Mouse (Mus musculus) urinary bladder, postnatal 25 days (tissue): ENCODE data around the gene Tsnax.

Experiments used
- DNase-seq: peaks from one replicate; pipeline ENCODE4 v3.0.0; 2022; ENCODE audit warnings: low spot score

Gene Tsnax

GRCm38 (mm10) chr8:125012695-125013627 is at the start of gene Tsnax:
Tsnax (plus strand) TSS chr8:125012997.
- DNase-seq: peak; percentile 85

- no peak for DNase-seq
Observed at GRCm38 (mm10) chr8:124963246-124963645, 49.6 kb upstream of the Tsnax start.

GRCm38 (mm10) chr8:124964966-124965365 is 47.8 kb upstream of the Tsnax start:
- DNase-seq: no peak

GRCm38 (mm10) chr8:124970312-124970933 is 42.4 kb upstream of the Tsnax start:
- no peak for DNase-seq

GRCm38 (mm10) chr8:124973221-124973620 is 39.6 kb upstream of the Tsnax start:
- DNase-seq: no peak

- no peak for DNase-seq
Observed at GRCm38 (mm10) chr8:124974254-124974653, 38.5 kb upstream of the Tsnax start.

- no peak for DNase-seq
Observed at GRCm38 (mm10) chr8:124976211-124976610, 36.6 kb upstream of the Tsnax start.

GRCm38 (mm10) chr8:124978026-124978425 is 34.8 kb upstream of the Tsnax start:
- no peak for DNase-seq

- no peak for DNase-seq
Observed at GRCm38 (mm10) chr8:124980036-124980435, 32.8 kb upstream of the Tsnax start.

GRCm38 (mm10) chr8:124980828-124981227 is 32.0 kb upstream of the Tsnax start:
- no peak for DNase-seq

GRCm38 (mm10) chr8:124990923-124991667 is 21.7 kb upstream of the Tsnax start:
- no peak for DNase-seq

- no peak for DNase-seq
Observed at GRCm38 (mm10) chr8:124991668-124991926, 21.2 kb upstream of the Tsnax start.

- DNase-seq: no peak
Observed at GRCm38 (mm10) chr8:124995776-124996175, 17.0 kb upstream of the Tsnax start.

- DNase-seq: no peak
Observed at GRCm38 (mm10) chr8:125024085-125024484, 11.3 kb downstream of the Tsnax start.

- no peak for DNase-seq
Observed at GRCm38 (mm10) chr8:125027211-125027610, 14.4 kb downstream of the Tsnax start.

- no peak for DNase-seq
Observed at GRCm38 (mm10) chr8:125028841-125029240, 16.0 kb downstream of the Tsnax start.

GRCm38 (mm10) chr8:125031276-125031675 is 18.5 kb downstream of the Tsnax start:
- no peak for DNase-seq

- peak; percentile 74 for DNase-seq
Observed at GRCm38 (mm10) chr8:125034669-125035068, 21.9 kb downstream of the Tsnax start.

GRCm38 (mm10) chr8:125037081-125037480 is 24.3 kb downstream of the Tsnax start:
- DNase-seq: no peak

GRCm38 (mm10) chr8:125038731-125039130 is 25.9 kb downstream of the Tsnax start:
- no peak for DNase-seq

- no peak for DNase-seq
Observed at GRCm38 (mm10) chr8:125040587-125041375, 28.0 kb downstream of the Tsnax start.

GRCm38 (mm10) chr8:125041496-125041895 is 28.7 kb downstream of the Tsnax start:
- DNase-seq: no peak
